Mouse (Mus musculus) frontal cortex, postnatal 25 days (tissue): ENCODE measurements at regions not wholly inside any gene's neighbourhood (a gene's known extent, or its start where the extent isn't known, plus 50 kb on each side); places are given as distances from the start of the nearest gene placed in this dataset.

Experiments
- DNase-seq, 2 experiments: peaks; one replicate each; pipeline ENCODE4 v3.0.0; 2022; ENCODE audit warnings: low spot score in 2 of 2

GRCm38 (mm10) chr2:99236968-99237367, 569.9 kb upstream of the Gm10800 start:
- DNase-seq, result peak; percentile 2 to 23
